Mouse (Mus musculus): ENCODE results near the gene Syngap1. TPM values are rescaled to one million over a fixed set of nuclear protein-coding genes. Genes with fewer than 3 reads are reported as not detected.
A peak's percentile ranks its signal among the peaks of the same experiment; 100 is the strongest.
"Not testable (repeated sequence)": the region's sequence is repeated elsewhere in the genome, so short reads cannot be mapped to it uniquely, and the experiment has no call there.

The Syngap1 gene
- polyA plus RNA-seq, 1 experiment = 3.0 TPM

DNA sequence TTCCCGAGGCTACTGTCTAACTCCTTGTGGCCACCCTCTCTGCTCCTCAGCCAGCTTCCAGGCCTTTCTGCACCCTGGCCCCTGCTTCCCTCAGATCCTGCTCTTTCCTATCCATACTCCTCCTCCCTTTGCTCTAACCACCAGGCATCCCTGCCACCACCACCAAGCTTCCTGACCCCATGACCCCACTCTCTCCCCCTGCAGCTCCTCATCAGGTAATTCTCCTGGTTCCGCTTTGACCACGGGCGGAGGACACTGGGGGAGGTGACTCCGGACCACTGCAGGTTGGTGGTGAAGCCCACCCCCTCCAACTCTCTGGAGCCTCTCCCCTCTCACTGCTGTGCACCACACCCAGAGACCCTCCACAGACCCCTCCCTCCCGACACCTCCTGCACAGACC, 26.4 kb downstream of the Syngap1 start:
- H3K4me1 ChIP-seq = peaks cover 51% of the 10 kb centered on the region
- no peak for TF ChIP-seq FLI1 (IDR thresholded peaks at IDR 0.05; ENCODE audit: low read length)
- TF ChIP-seq GATA1 (IDR thresholded peaks at IDR 0.05; ENCODE audit: borderline replicate concordance, low read length) = no peak
- no peak overlapping the region for H3K4me3 ChIP-seq (replicated peaks)
- peaks cover 28% of the 10 kb centered on the region for H3K36me3 ChIP-seq (replicated peaks; ENCODE audit: low read length)
- H3K27me3 ChIP-seq (replicated peaks) = peaks cover 10% of the 10 kb centered on the region
- no peaks in the 10 kb centered on the region for H3K9me3 ChIP-seq

DNA sequence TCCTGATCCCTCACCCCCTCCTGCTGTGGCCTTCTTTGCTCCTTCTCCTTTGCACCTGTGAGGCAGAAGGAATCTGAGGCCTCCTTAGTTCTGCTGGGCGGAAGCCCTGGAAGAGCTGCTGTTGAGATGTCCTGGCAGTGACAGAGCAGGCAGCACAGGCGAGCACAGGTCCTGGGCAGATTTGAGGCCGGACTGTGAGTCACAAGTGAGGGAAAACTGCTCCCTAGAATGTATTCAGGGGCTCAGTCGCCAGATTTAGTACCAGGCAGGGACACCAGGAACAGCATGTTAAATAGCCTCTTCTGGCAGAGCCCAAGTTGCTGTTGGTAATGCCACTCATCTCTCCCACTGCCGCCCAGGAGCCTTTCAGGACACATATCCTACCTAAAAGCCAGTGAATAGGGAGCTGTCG, 27.2 kb downstream of the Syngap1 start:
- H3K27me3 ChIP-seq (replicated peaks) = peaks cover 7% of the 10 kb centered on the region
- peaks cover 51% of the 10 kb centered on the region for H3K4me1 ChIP-seq
- H3K9me3 ChIP-seq = no peaks in the 10 kb centered on the region
- TF ChIP-seq FLI1 (IDR thresholded peaks at IDR 0.05; ENCODE audit: low read length) = no peak
- no peak for TF ChIP-seq GATA1 (IDR thresholded peaks at IDR 0.05; ENCODE audit: borderline replicate concordance, low read length)
- H3K4me3 ChIP-seq (replicated peaks) = no peak overlapping the region
- peaks cover 21% of the 10 kb centered on the region for H3K36me3 ChIP-seq (replicated peaks; ENCODE audit: low read length)

DNA sequence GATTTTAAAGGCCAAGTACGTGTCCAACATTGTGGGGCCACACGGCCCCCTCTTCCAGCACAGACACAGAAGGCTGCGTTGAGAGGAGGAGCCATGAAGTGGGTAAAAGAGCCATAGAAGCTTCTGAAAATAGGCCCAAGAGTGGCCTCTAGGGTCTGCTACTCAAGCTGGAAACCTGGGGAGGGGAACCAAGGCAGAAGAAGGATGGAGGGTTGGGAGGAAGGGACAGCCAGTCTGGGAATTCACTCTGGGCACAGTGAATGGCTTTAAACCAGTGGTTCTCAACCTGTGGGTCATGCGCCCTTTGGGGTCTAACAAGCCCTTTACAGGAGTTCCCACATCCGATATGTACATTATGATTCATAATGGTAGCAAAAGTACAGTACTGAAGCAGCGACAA, 28.2 kb downstream of the Syngap1 start:
- H3K9me3 ChIP-seq = no peaks in the 10 kb centered on the region
- TF ChIP-seq GATA1 (IDR thresholded peaks at IDR 0.05; ENCODE audit: borderline replicate concordance, low read length) (no peak), FLI1 (IDR thresholded peaks at IDR 0.05; ENCODE audit: low read length) (no peak)
- peaks cover 7% of the 10 kb centered on the region for H3K27me3 ChIP-seq (replicated peaks)
- H3K4me1 ChIP-seq = peaks cover 60% of the 10 kb centered on the region
- peaks cover 20% of the 10 kb centered on the region for H3K36me3 ChIP-seq (replicated peaks; ENCODE audit: low read length)
- H3K4me3 ChIP-seq (replicated peaks) = no peak overlapping the region

GRCm38 (mm10) chr17:26970221-26970620, 29.2 kb downstream of the Syngap1 start:
- Histone ChIP-seq H3K4me1 (peaks cover 60% of the 10 kb centered on the region), H3K9me3 (no peaks in the 10 kb centered on the region), H3K36me3 (replicated peaks; ENCODE audit: low read length) (peaks cover 26% of the 10 kb centered on the region), H3K4me3 (replicated peaks) (peak overlapping the region; percentile 8), H3K27me3 (replicated peaks) (peaks cover 7% of the 10 kb centered on the region)
- TF ChIP-seq GATA1 (IDR thresholded peaks at IDR 0.05; ENCODE audit: borderline replicate concordance, low read length) = no peak

DNA sequence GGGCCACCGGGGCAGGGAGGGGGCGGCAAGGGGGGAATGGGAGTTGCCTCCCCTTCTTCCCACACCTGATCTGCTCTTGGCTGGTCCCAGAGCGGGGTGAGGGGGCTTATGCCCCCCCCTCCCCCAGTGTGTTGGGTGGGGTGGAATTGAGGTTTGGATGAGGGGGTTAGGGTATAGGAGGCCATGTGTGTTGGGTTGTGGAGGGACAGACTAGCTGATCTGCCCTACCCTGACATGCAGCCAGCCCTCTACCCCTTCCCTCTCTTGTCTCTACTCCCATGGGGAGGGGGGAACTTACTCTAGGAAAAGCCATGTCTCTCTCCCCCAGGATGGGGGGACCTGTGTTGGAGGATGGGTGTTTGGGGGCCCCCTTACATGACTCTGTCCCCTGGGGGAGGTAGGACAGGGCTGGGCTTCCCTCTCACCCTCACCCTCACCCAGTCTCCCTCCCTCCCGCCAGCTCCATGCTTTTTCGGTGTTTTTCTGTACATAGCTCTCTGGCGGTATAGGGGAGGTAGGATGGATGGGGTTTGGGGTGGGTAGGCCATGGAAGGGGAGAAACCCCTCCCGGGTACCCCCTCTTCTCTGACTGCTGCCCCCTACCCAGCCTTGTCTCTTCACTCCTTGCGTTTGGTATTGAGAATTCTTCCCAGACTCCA, 30.3 kb downstream of the Syngap1 start:
- Histone ChIP-seq H3K4me1 (peaks cover 65% of the 10 kb centered on the region), H3K4me3 (replicated peaks) (peak overlapping the region; percentile 38), H3K27me3 (replicated peaks) (peaks cover 7% of the 10 kb centered on the region), H3K9me3 (no peaks in the 10 kb centered on the region), H3K36me3 (replicated peaks; ENCODE audit: low read length) (peaks cover 38% of the 10 kb centered on the region)
- TF ChIP-seq FLI1 (IDR thresholded peaks at IDR 0.05; ENCODE audit: low read length) (no peak), GATA1 (IDR thresholded peaks at IDR 0.05; ENCODE audit: borderline replicate concordance, low read length) (no peak)

GRCm38 (mm10) chr17:26972107-26972506, 31.1 kb downstream of the Syngap1 start:
- Histone ChIP-seq H3K9me3 (no peaks in the 10 kb centered on the region), H3K4me3 (replicated peaks) (peak overlapping the region; percentile 99), H3K36me3 (replicated peaks; ENCODE audit: low read length) (peaks cover 40% of the 10 kb centered on the region), H3K27me3 (replicated peaks) (peaks cover 3% of the 10 kb centered on the region), H3K4me1 (peaks cover 69% of the 10 kb centered on the region)
- no peak for TF ChIP-seq GATA1 (IDR thresholded peaks at IDR 0.05; ENCODE audit: borderline replicate concordance, low read length)
- no peak for TF ChIP-seq FLI1 (IDR thresholded peaks at IDR 0.05; ENCODE audit: low read length)

GRCm38 (mm10) chr17:26972703-26973574, 31.9 kb downstream of the Syngap1 start, which contains the start of gene Zbtb9:
Gene Zbtb9 (plus strand): TSS chr17:26973167.
- TF ChIP-seq FLI1 (IDR thresholded peaks at IDR 0.05; ENCODE audit: low read length) = peak; percentile 83
- no peak for TF ChIP-seq GATA1 (IDR thresholded peaks at IDR 0.05; ENCODE audit: borderline replicate concordance, low read length)
- Histone ChIP-seq H3K9me3 (no peaks in the 10 kb centered on the region), H3K4me1 (peaks cover 68% of the 10 kb centered on the region), H3K4me3 (replicated peaks) (peak within 1 kb of the TSS; percentile 99), H3K27me3 (replicated peaks) (peaks cover 1% of the 10 kb centered on the region), H3K36me3 (replicated peaks; ENCODE audit: low read length) (peaks cover 41% of the 10 kb centered on the region)

GRCm38 (mm10) chr17:26974547-26974946, 33.5 kb downstream of the Syngap1 start:
- Histone ChIP-seq H3K9me3 (no peaks in the 10 kb centered on the region), H3K4me3 (replicated peaks) (peak overlapping the region; percentile 99), H3K27me3 (replicated peaks) (no peaks in the 10 kb centered on the region), H3K4me1 (peaks cover 72% of the 10 kb centered on the region), H3K36me3 (replicated peaks; ENCODE audit: low read length) (peaks cover 52% of the 10 kb centered on the region)
- TF ChIP-seq GATA1 (IDR thresholded peaks at IDR 0.05; ENCODE audit: borderline replicate concordance, low read length) (no peak), FLI1 (IDR thresholded peaks at IDR 0.05; ENCODE audit: low read length) (no peak)

GRCm38 (mm10) chr17:26975415-26975814, 34.4 kb downstream of the Syngap1 start:
- Histone ChIP-seq H3K36me3 (replicated peaks; ENCODE audit: low read length) (peaks cover 55% of the 10 kb centered on the region), H3K27me3 (replicated peaks) (no peaks in the 10 kb centered on the region), H3K4me1 (peaks cover 72% of the 10 kb centered on the region), H3K9me3 (no peaks in the 10 kb centered on the region), H3K4me3 (replicated peaks) (no peak overlapping the region)
- TF ChIP-seq GATA1 (IDR thresholded peaks at IDR 0.05; ENCODE audit: borderline replicate concordance, low read length) = no peak
- TF ChIP-seq FLI1 (IDR thresholded peaks at IDR 0.05; ENCODE audit: low read length) = no peak

DNA sequence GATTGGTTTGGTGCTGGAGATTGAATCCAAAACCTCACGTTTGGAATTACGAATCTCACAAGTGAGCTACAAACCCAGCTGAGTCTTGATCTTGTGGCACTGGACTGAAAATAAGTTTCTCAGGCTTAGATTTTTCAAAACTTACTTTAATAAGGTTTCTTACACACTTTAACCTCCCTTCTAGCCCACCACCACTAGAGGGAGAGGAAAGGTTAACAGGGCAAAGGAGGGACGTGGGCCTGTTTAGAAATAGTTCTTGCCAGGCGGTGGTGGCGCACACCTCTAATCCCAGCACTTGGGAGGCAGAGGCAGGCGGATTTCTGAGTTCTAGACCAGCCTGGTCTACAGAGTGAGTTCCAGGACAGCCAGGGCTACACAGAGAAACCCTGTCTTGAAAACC, 36.3 kb downstream of the Syngap1 start:
- H3K4me3 ChIP-seq (replicated peaks) = not testable (repeated sequence)
- peaks cover 55% of the 10 kb centered on the region for H3K36me3 ChIP-seq (replicated peaks; ENCODE audit: low read length)
- H3K4me1 ChIP-seq = peaks cover 70% of the 10 kb centered on the region

More for the DNA sequence above, 36.3 kb downstream of the Syngap1 start:
- not testable (repeated sequence) for H3K9me3 ChIP-seq; H3K27me3 ChIP-seq (replicated peaks)

All from megakaryocyte, embryonic 14.5 days (primary cell).